Mouse (Mus musculus) frontal cortex, adult 2 months (tissue): ENCODE data around the gene Galnt3. TPM values are rescaled to one million over a fixed set of nuclear protein-coding genes. Genes with fewer than 3 reads are reported as not detected.

ENCODE experiments used
- DNase-seq, 2 experiments: peaks; one replicate each; pipeline ENCODE4 v3.0.0; 2022; ENCODE audit warnings: low spot score in 1 of 2; ENCODE audit errors: extremely low spot score in 1 of 2
- polyA plus RNA-seq: library from polyadenylated mRNA; depleted of rRNA; stranded (reverse); fragments of >200 nt; gene quantifications from 2 replicates; pipeline ENCODE4 v1.2.3, GENCODE M21; 2012

The Galnt3 gene
- polyA plus RNA-seq, 1 experiment: 1.6 TPM

GRCm38 (mm10) chr2:66117686-66118085 lies 7.1 kb downstream of the Galnt3 start:
- DNase-seq: no peak

GRCm38 (mm10) chr2:66107864-66108514 lies 16.8 kb downstream of the Galnt3 start:
- DNase-seq: no peak

GRCm38 (mm10) chr2:66103740-66104436 lies 20.9 kb downstream of the Galnt3 start:
- DNase-seq: no peak

- DNase-seq: no peak
These were observed 23.0 kb downstream of the Galnt3 start for GRCm38 (mm10) chr2:66101686-66102304.

DNA sequence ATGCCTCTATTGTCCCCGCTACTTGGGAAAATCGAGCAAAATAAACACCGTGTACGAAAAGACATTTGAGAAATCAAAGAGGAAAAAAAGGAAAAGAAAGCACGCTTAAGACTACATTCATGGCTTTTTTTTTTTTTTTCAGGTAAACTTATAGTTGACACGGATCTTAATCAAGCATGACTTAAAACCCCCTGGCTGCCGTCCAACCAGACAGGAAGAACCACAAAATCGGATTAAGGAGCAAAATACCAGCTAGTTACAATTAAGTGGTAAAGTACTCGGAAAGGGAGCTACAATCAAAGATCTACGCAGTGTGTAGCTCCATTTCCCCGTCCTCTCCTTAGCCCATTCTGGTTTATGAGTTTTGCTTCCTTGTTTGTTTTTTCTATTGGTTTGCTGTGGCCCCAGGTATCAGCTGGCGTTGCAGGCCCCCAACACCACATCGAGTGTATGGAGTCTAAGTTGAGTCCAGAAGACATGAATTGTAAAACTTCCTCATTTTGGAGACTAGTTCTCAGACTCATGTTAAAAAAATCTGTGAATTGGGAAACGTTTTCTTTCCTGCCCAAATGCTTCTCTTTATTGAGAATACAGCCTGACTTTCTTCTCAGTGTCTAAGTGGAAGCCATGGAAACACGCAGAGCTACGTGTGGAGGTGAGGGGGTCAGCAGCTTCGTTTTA lies 24.0 kb downstream of the Galnt3 start:
- DNase-seq: no peak

- DNase-seq: no peak
These were observed 24.6 kb downstream of the Galnt3 start for GRCm38 (mm10) chr2:66100239-66100638.

- DNase-seq: no peak
These were observed 30.1 kb downstream of the Galnt3 start for GRCm38 (mm10) chr2:66094622-66095181.

- DNase-seq: no peak
These were observed 33.5 kb downstream of the Galnt3 start for GRCm38 (mm10) chr2:66091296-66091695.

- DNase-seq: no peak
These were observed 42.9 kb downstream of the Galnt3 start for GRCm38 (mm10) chr2:66081876-66082275.

DNA sequence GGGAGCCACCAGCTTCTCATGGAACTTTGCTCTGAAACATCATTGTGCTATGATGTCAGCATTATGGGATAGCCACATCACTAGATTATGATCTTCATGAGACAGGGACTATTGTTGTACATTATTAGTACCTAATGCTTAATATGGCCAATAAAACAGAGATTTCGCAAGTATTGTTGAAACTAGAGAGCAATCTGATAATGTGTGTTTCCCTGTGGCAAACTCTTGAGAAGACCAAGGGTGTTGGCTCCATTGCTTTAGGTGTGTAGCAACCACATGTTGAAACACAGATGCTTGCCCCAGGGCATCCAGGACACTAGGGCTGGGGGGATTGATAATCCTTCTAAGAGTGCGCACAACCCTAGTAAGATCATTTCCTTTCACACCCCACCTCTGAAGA lies 44.1 kb downstream of the Galnt3 start:
- DNase-seq: no peak

DNA sequence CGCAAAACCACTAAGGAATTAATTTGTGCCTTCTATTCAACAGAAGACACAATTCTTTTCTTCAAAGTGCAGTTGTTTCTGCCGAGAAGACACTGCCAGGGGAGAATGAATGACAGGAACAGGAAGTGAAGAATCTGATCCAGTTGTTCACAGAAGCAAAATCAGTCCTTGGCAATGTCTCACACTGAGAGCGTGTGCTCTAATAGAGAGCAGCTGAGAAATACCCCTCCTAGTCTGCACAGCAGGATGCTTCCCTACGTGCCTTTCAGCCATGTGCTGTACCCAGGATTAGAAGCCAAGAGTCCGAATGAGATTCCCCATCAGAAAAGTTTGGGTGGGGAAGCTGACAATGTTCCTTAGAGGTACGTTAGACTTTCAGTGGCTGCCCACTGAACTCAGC lies 55.3 kb downstream of the Galnt3 start:
- no peak for DNase-seq

DNA sequence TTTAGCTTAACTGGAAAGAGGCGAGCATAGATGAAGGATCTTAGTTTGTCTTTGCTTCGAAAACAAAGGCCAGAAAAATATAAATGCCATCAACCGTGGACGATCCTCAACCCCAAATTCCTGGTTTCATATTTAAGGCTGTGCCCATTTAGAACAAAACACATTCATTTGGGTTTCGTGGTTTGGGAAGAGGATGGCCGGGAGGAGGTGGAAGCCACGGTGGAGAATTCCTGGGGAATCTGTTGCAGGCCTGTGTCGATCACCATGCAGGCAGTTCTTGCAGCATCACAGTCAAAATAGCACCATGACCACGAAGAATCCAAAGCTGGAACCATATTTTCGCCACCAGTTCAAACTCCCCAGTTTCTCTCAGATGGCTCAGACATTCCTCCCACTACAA lies 61.5 kb downstream of the Galnt3 start:
- no peak for DNase-seq

GRCm38 (mm10) chr2:66044405-66045089 lies 80.2 kb downstream of the Galnt3 start:
- DNase-seq: no peak

DNA sequence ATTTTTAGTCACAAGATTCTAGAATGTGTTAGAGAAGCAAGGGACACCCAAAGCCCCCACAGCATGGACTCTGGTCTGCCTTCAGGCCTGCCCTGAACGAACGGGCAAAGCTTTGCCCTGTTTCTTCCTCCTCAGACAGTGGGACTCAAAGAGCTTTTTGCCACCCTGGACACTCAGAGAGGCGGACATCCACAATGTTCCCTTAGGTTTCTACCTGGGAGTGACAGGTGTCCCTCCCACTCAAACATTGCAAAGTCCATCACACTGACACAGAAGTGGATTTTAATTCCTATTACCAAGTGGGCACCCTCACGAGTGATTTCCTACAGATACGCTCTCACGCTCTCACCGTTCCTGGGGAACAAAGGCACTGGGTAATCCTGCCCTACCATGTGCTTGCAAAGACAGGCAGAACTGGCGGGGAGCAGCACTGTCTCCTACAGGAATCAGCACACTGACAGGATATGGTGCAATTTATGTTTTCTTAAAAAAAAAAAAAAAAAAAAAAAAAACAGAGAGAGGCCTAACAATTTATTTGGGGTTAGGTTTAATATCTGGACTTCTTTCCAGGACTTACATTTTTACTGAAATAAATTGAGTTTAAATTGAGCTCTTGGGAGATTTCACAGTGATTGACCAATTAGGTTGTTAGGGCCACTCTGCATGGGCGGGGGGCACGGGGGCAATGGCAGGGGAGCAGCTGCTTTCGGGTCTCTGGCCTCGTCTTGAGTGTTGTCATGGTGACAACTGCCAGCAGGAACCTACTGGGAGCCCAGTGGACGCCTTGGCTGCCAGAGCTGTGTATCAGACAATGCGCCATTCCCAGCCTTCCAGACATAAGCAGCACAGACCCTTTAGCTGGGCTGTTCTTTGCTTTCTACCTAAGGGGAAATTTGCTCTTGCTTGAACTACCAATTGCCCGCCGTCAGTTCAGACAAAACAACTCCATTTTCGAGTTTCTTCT lies 81.1 kb downstream of the Galnt3 start:
- DNase-seq: no peak

- peak in 1 of 2 experiments; percentile 77 for DNase-seq
These were observed 82.8 kb downstream of the Galnt3 start for GRCm38 (mm10) chr2:66041917-66042419.

- no peak for DNase-seq
These were observed 83.4 kb downstream of the Galnt3 start for GRCm38 (mm10) chr2:66041203-66041916.

DNA sequence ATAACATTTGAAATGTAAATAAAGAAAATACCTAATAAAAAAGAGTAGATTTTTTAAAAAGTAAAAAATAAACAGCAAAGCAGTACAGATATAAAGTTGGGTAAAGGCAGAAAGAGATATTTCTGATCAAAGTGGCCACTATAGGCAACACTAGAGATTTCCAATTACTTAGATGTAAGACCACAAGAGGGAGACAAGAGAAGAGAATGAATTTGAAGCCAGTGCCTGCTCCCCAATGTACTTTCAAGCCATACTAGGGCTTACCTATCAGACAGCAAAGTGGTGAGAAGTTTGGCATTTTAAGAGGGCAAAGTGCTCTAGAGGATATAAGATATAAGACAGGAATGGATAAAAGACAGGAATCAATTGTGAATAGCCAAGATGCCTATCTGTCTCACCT lies 84.2 kb downstream of the Galnt3 start:
- DNase-seq: no peak

DNA sequence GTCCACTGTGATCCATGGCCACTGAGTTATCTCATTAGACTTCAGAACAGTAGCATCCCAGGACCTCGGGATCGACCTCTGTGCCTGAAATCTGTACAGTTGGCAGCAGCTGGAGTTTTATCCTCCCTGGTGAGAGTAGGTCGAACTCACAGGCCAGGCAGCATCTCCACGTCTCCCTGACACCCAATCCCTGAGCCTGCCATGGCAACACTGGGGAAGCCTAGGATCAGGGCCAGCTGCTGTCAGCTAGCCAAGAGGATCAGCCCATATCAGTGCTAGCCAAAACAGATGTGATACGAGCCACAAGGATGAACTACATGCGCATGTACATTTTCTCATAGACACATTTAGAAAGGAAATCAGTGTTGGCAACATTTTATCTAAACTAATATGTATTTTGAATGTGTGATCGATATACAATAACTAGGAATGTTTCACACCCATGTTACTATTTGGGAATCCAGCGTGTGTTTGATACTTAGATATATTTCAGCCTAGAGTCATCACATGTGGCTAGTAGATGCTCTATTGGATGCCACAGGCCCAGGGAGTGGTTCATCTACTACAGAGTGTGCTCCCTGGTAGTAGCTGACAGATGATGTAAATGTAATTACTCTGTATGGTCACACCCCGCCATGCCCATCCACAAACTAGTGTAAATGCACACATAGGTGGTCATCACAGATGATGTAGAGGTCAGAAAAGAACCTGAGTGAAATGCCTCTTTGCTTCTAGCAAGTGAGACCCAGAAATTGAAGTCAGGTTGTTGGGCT lies 89.7 kb downstream of the Galnt3 start:
- DNase-seq: peak in 1 of 2 experiments; percentile 58
